9 mouse cellular contexts compared by ENCODE assay signal in genomic region chr3:58163806-58164205, GRCm38 (mm10).
DNase-seq lines count a peak whose midpoint lies in the region; ATAC-seq lines count a peak whose summit lies in the region.
"Had no signal": no experiment of that assay in that cellular context is flagged by ENCODE, and none has a peak within 500 bp of the region (broad histone marks: within the 10 kb centered on the region; RNA-seq: fewer than 3 reads in every experiment).

No protein-coding gene starts in this region.

- DNase-seq in CD4-positive helper T cell, adult 2 months (ENCODE audit: low read depth, low spot score) = peak; percentile 3
- DNase-seq in brain, adult 2 months (ENCODE audit: low read depth, low spot score) = peak; percentile 83
- peak; percentile 81 for DNase-seq in forebrain, embryonic 11.5 days (ENCODE audit: low spot score)
- peak; percentile 87 to 92 for DNase-seq in heart, postnatal 10 days
- DNase-seq in kidney, postnatal 36 days = peak; percentile 82
- DNase-seq in liver, embryonic 13.5 days = peak; percentile 27
- DNase-seq in testis, postnatal 10 days (ENCODE audit: low spot score) = peak; percentile 78

- no peak overlapping the region for H3K4me2 ChIP-seq in forebrain, embryonic 11.5 days (ENCODE audit: low read depth, low read length, severe bottlenecking)
- no peak overlapping the region for H3K4me2 ChIP-seq in liver, embryonic 13.5 days
- no peak overlapping the region for H3K4me2 ChIP-seq in neural tube, embryonic 13.5 days
- H3K4me2 ChIP-seq: embryonic facial prominence, embryonic 15.5 days had no signal

- intact Hi-C loops in heart, postnatal 10 days (cut with DNase I) = loop anchor here (1.0 to 10.0 kb wide), 5 partner anchors 141 to 621 kb away; partner anchors contain the start of gene Tsc22d2

- 14% methylated on average over 10 of the region's 10 CpGs for WGBS in forebrain, embryonic 11.5 days
- WGBS in liver, embryonic 13.5 days (ENCODE audit: insufficient replicate concordance) = 8% methylated on average over 10 of the region's 10 CpGs
- 4% methylated on average over 10 of the region's 10 CpGs for WGBS in neural tube, embryonic 13.5 days

- H3K27ac ChIP-seq in forebrain, embryonic 11.5 days (ENCODE audit: low read depth, low read length) = no peak overlapping the region
- no peak overlapping the region for H3K27ac ChIP-seq in liver, embryonic 13.5 days
- H3K27ac ChIP-seq in neural tube, embryonic 13.5 days (replicated peaks) = no peak overlapping the region
- H3K27ac ChIP-seq: embryonic facial prominence, embryonic 15.5 days had no signal

- no peaks in the 10 kb centered on the region for H3K9me3 ChIP-seq in forebrain, embryonic 11.5 days (ENCODE audit: control insufficient read depth, low read length)
- no peaks in the 10 kb centered on the region for H3K9me3 ChIP-seq in liver, embryonic 13.5 days (replicated peaks)
- H3K9me3 ChIP-seq in neural tube, embryonic 13.5 days = no peaks in the 10 kb centered on the region
- H3K9me3 ChIP-seq: embryonic facial prominence, embryonic 15.5 days had no signal

- H3K4me1 ChIP-seq in forebrain, embryonic 11.5 days (replicated peaks; ENCODE audit: control insufficient read depth, insufficient read depth, low read length) = no peaks in the 10 kb centered on the region
- H3K4me1 ChIP-seq in liver, embryonic 13.5 days (replicated peaks) = no peaks in the 10 kb centered on the region
- H3K4me1 ChIP-seq in neural tube, embryonic 13.5 days (replicated peaks) = 0 out of 2 replicates have a peak, but pooled peaks cover 4% of the 10 kb centered on the region

- peak; percentile 77 for ATAC-seq in forebrain, embryonic 11.5 days (replicated peaks; ENCODE audit: low FRiP score)
- ATAC-seq in liver, embryonic 13.5 days (ENCODE audit: low read depth) = peak; percentile 36; the same call in 1 of the 2 replicates
- peak; percentile 70; the same call in 1 of the 2 replicates for ATAC-seq in neural tube, embryonic 13.5 days (ENCODE audit: low read depth)

- no peak overlapping the region for H3K9ac ChIP-seq in forebrain, embryonic 11.5 days (ENCODE audit: low read length)
- H3K9ac ChIP-seq in liver, embryonic 13.5 days = no peak overlapping the region
- no peak overlapping the region for H3K9ac ChIP-seq in neural tube, embryonic 13.5 days
- H3K9ac ChIP-seq: embryonic facial prominence, embryonic 15.5 days had no signal

- no peak overlapping the region for H3K4me3 ChIP-seq in forebrain, embryonic 11.5 days (ENCODE audit: low read depth, low read length)
- no peak overlapping the region for H3K4me3 ChIP-seq in liver, embryonic 13.5 days (replicated peaks)
- no peak overlapping the region for H3K4me3 ChIP-seq in neural tube, embryonic 13.5 days
- H3K4me3 ChIP-seq: embryonic facial prominence, embryonic 15.5 days had no signal

- no peaks in the 10 kb centered on the region for H3K36me3 ChIP-seq in forebrain, embryonic 11.5 days (ENCODE audit: control insufficient read depth, insufficient read depth, low read length)
- no peaks in the 10 kb centered on the region for H3K36me3 ChIP-seq in liver, embryonic 13.5 days
- no peaks in the 10 kb centered on the region for H3K36me3 ChIP-seq in neural tube, embryonic 13.5 days
- H3K36me3 ChIP-seq: embryonic facial prominence, embryonic 15.5 days had no signal

- no peaks in the 10 kb centered on the region for H3K27me3 ChIP-seq in forebrain, embryonic 11.5 days (ENCODE audit: control insufficient read depth, insufficient read depth, low read length)
- H3K27me3 ChIP-seq in liver, embryonic 13.5 days = no peaks in the 10 kb centered on the region
- H3K27me3 ChIP-seq in neural tube, embryonic 13.5 days = peaks cover 7% of the 10 kb centered on the region; the same call in 1 of the 2 replicates
- H3K27me3 ChIP-seq: embryonic facial prominence, embryonic 15.5 days had no signal

Comparison
In these comparisons a context has a peak if more than half of its experiments do, and no peak if none do; other contexts are left out.
1. DNase-seq: peak in every context shown above with its lines; median percentile 90 in heart, postnatal 10 days; 83 in brain, adult 2 months; 82 in kidney, postnatal 36 days; 81 in forebrain, embryonic 11.5 days; 78 in testis, postnatal 10 days; 27 in liver, embryonic 13.5 days; 3 in CD4-positive helper T cell, adult 2 months.